Mouse (Mus musculus) midbrain, embryonic 14.5 days (tissue): ENCODE results near the gene Syt12. TPM values are rescaled to one million over a fixed set of nuclear protein-coding genes. Genes with fewer than 3 reads are reported as not detected.

ENCODE experiments used
- ATAC-seq: fragments of 200-750 bp; cut with Nextera tagmentation; 2 replicates; pipeline ENCODE4 v1.8.0; 2017; ENCODE audit warnings: moderate number of reproducible peaks, moderate library complexity; ENCODE audit not compliant: low FRiP score, low TSS enrichment
- DNase-seq: peaks from one replicate; pipeline ENCODE4 v3.0.0-alpha.2; 2015
- H3K27ac ChIP-seq: fragments of 300-500 bp; sonication (generic); replicated peaks from 2 replicates; pipeline ENCODE4 v1.5.1; 2014; ENCODE audit warnings: mild to moderate bottlenecking, low read depth, low read length, moderate library complexity
- H3K27me3 ChIP-seq: fragments of 300-500 bp; sonication (generic); 2 replicates; pipeline ENCODE4 v1.6.1; 2014; ENCODE audit warnings: low read length, control low read depth, mixed read lengths; ENCODE audit not compliant: control insufficient read depth, insufficient read depth
- H3K36me3 ChIP-seq: fragments of 300-500 bp; sonication (generic); 2 replicates; pipeline ENCODE4 v1.6.1; 2014; ENCODE audit warnings: low read length, control low read depth; ENCODE audit not compliant: control insufficient read depth, insufficient read depth
- H3K4me1 ChIP-seq: fragments of 300-500 bp; sonication (generic); 2 replicates; pipeline ENCODE4 v1.6.1; 2014; ENCODE audit warnings: mild to moderate bottlenecking, antibody characterized with exemption, low read length, control low read depth; ENCODE audit not compliant: control insufficient read depth, insufficient read depth
- H3K4me2 ChIP-seq: fragments of 300-500 bp; sonication (generic); 2 replicates; pipeline ENCODE4 v1.6.1; 2014; ENCODE audit warnings: mild to moderate bottlenecking, low read length, moderate library complexity
- H3K4me3 ChIP-seq: fragments of 300-500 bp; sonication (generic); replicated peaks from 2 replicates; pipeline ENCODE4 v1.5.1; 2014; ENCODE audit warnings: low read depth, low read length
- H3K9ac ChIP-seq: fragments of 300-500 bp; sonication (generic); replicated peaks from 2 replicates; pipeline ENCODE4 v1.6.1; 2014; ENCODE audit warnings: mild to moderate bottlenecking, low read length, moderate library complexity
- H3K9me3 ChIP-seq: fragments of 300-500 bp; sonication (generic); 2 replicates; pipeline ENCODE4 v1.6.1; 2016; ENCODE audit warnings: low read length, control low read depth, mixed read lengths; ENCODE audit not compliant: control insufficient read depth
- WGBS: fragments of 180-500 bp; shearing (Covaris S2); extraction: QIAGEN DNeasy Blood & Tissue Kit; methylation state at CpG from one replicate; pipeline ENCODE4 v1.1.7; 2014; 5-methylcytosine and 5-hydroxymethylcytosine counted together
- polyA plus RNA-seq: library from polyadenylated mRNA; unstranded; fragments of >200 nt; fragmentation: Nextera tagmentation; extraction: Ambion mirVana; gene quantifications from 2 replicates; pipeline ENCODE4 v1.2.1, GENCODE M21; 2014

Syt12 gene
- polyA plus RNA-seq, 1 experiment from 2014 or later = 1.9 TPM

DNA sequence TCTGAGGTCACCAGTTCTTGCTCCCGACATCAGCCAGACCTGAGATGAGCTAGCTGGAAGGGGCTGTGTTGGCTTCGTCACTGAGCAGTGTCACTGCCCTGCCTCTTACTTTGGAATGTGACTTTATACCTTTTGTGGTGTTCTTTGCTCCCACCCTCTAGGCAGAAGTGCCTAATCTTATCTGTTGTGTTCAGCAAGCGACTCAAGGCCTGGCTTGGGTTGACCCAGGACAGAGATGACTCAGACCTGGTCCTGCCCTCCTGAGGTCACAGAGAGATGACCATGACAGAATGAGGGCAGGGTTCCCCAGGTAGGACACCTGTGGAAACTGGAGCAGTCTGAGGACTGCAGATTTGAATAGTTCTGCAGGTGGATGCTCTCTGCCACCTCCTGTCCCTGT is 41.0 kb downstream of the Syt12 start:
- Histone ChIP-seq H3K27ac (no peak overlapping the region), H3K4me1 (peaks cover 8% of the 10 kb centered on the region; the same call in 1 of the 2 replicates), H3K4me3 (no peak overlapping the region), H3K36me3 (no peaks in the 10 kb centered on the region), H3K4me2 (no peak overlapping the region), H3K9me3 (no peaks in the 10 kb centered on the region), H3K9ac (no peak overlapping the region), H3K27me3 (0 out of 2 replicates have a peak, but pooled peaks cover 3% of the 10 kb centered on the region)
- WGBS = 87% methylated on average over 3 of the region's 3 CpGs
- DNase-seq (no peak), ATAC-seq (no peak)

DNA sequence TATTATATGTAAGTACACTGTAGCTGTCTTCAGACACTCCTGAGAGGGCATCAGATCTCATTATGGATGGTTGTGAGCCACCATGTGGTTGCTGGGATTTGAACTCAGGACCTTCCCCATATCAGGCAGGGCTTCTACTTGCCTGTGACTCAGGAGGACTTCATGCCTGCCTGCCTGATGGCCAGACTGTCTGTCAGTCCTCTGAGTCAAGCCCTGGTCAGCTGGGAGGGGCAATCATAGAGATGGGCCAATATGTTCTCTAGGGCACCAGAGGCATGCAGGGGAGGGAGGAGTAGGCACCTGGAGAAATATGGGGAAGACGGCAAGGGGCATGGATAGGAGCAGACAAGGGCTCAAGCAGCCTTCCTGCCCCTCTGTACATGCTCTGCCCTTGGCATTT is 42.2 kb downstream of the Syt12 start:
- Histone ChIP-seq H3K27ac (no peak overlapping the region), H3K4me2 (no peak overlapping the region), H3K36me3 (no peaks in the 10 kb centered on the region), H3K27me3 (no peaks in the 10 kb centered on the region), H3K9ac (no peak overlapping the region), H3K4me3 (no peak overlapping the region), H3K4me1 (peaks cover 8% of the 10 kb centered on the region; the same call in 1 of the 2 replicates), H3K9me3 (no peaks in the 10 kb centered on the region)
- WGBS = 88% methylated on average over 1 of the region's 1 CpGs
- DNase-seq (no peak), ATAC-seq (no peak)

DNA sequence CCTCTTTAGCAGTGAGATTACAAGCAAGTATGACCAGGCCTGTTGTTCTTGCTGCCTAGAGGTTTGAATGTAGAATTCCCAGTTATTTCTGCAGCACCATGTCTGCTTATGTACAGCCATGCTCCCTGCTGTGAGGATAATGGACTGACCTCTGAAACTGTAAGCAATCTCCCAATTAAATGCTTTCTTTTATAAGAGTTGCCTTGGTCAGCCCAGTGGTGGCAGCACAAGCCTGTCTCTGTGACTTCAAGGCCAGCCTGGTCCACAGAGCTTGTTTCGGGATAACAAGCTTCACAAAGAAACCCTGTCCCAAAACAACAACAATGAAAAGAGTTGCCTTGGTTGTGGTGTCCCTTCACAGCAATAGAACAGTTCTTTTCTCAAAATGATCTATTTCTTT is 43.5 kb downstream of the Syt12 start:
- H3K4me3 ChIP-seq = no peak overlapping the region
- H3K9ac ChIP-seq = no peak overlapping the region
- DNase-seq = no peak
- no peak for ATAC-seq
- no peaks in the 10 kb centered on the region for H3K27me3 ChIP-seq
- H3K9me3 ChIP-seq = no peaks in the 10 kb centered on the region
- no peaks in the 10 kb centered on the region; the same call in 1 of the 2 replicates for H3K4me1 ChIP-seq
- H3K36me3 ChIP-seq = no peaks in the 10 kb centered on the region
- WGBS = 76% methylated on average over 1 of the region's 1 CpGs
- H3K27ac ChIP-seq = no peak overlapping the region
- no peak overlapping the region for H3K4me2 ChIP-seq

DNA sequence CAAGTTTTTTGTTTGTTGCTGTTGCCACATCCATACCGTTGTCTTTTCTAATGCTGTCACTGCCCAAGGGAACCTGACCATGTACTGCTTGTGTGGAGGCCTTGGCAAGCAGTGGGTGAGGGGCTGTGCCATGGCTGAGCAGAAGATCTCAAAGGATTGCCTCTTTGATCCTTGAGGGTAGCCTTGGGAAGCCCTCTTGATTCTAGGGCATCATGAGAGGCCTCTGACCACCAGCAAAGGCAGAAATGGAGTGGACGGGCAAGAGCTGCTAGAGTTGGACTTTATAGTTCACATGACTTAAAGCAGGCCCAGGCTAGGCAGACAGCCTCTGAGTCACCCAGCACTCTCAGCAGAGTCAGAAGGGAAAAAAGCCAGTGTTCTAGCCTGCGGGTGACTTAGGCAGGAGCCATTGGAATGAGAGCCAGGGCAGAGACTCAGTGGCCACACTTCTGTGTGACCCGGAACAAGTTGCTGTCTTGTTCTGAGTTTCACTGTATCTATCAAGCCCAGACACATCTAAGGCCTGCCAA is 47.1 kb downstream of the Syt12 start:
- no peak for DNase-seq
- Histone ChIP-seq H3K4me1 (no peaks in the 10 kb centered on the region), H3K4me2 (no peak overlapping the region), H3K9ac (no peak overlapping the region), H3K27ac (no peak overlapping the region), H3K4me3 (no peak overlapping the region), H3K27me3 (no peaks in the 10 kb centered on the region), H3K9me3 (no peaks in the 10 kb centered on the region), H3K36me3 (no peaks in the 10 kb centered on the region)
- ATAC-seq = no peak
- 92% methylated on average over 4 of the region's 4 CpGs for WGBS

DNA sequence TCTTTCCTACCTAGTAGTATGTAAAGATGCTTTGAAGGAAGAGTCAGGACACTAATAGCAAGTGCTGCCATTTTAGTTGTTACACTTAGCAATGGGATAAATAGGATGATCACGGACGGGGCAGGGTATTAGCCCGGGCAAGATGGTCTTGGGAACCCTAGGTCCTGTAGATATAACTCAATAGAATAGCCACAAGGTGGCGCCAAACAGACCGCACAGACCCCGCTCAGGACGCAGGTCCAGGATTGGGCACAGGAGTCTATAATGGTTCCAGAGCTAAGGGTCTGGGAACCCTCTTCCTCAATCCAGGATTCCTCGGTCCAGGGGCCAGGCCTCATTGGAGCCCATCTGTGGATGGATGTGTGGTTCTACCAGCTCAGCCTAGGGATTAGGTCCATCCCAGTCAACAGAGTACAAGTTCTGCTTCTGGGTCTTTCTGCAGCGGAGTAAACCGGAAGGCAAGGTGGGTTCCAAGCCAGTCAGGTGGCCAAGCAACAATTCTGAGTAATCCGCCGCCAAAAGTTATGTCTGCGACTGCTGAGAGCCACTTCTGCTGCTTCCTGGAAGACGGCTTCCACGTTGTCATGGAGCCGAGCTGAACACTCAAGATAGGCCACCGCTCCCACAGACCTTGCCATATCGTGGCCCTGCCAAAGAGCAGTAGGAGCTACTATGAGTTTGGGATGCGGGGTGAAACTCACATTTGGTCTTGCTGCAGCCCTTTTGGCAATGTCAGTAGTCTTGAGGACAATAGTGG is 51.5 kb downstream of the Syt12 start:
- Histone ChIP-seq H3K9me3 (no peaks in the 10 kb centered on the region), H3K9ac (no peak overlapping the region), H3K27me3 (no peaks in the 10 kb centered on the region), H3K4me1 (no peaks in the 10 kb centered on the region), H3K4me3 (no peak overlapping the region), H3K27ac (no peak overlapping the region), H3K4me2 (no peak overlapping the region), H3K36me3 (no peaks in the 10 kb centered on the region)
- 74% methylated on average over 19 of the region's 19 CpGs for WGBS
- DNase-seq (peak; percentile 47), ATAC-seq (no peak)

DNA sequence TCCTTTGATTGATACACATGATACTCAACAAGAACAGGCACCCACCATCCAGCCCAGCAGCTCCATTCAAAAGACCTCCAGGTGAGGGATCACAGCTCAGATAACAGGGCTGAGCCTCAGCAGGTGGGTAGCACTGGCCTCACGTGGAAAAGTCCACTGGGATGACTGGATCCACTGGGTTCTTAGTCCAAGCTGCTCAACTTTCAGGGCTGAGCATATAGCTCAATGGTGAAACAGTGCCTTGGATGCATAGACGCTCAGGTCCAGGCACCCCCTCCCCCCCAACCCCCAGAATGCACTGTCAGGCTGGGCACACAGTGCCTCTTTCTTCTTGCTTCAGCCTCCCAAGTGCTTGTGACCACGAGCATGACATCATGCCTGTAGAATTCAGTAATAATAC is 54.2 kb downstream of the Syt12 start:
- no peak for ATAC-seq
- Histone ChIP-seq H3K27me3 (no peaks in the 10 kb centered on the region), H3K4me2 (no peak overlapping the region), H3K4me1 (no peaks in the 10 kb centered on the region), H3K27ac (no peak overlapping the region), H3K9ac (no peak overlapping the region), H3K36me3 (no peaks in the 10 kb centered on the region), H3K9me3 (no peaks in the 10 kb centered on the region), H3K4me3 (no peak overlapping the region)
- DNase-seq = no peak
- WGBS = 76% methylated on average over 3 of the region's 3 CpGs

DNA sequence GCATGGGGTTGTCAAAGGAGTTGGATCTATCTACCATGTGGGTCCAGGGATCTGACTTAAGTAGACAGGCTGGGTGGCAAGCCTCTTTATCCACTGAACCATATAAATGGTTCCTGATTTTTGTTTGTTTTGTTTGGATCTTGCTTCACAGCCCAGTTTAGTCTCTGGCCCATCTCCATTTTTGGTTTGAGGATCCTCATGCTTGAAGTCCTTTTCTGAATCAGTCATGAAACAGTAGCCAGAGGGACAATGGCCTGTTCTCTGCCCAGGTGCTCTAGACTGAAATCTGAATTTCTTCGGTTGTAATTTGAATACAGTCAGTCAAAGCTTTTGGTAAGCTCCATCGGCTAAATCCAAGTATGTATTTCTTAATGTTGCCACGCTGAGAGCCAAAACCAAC is 54.7 kb downstream of the Syt12 start:
- WGBS = 92% methylated on average over 3 of the region's 3 CpGs
- Histone ChIP-seq H3K9me3 (no peaks in the 10 kb centered on the region), H3K4me1 (no peaks in the 10 kb centered on the region), H3K9ac (no peak overlapping the region), H3K4me3 (no peak overlapping the region), H3K36me3 (no peaks in the 10 kb centered on the region), H3K27ac (no peak overlapping the region), H3K27me3 (no peaks in the 10 kb centered on the region), H3K4me2 (no peak overlapping the region)
- no peak for DNase-seq
- ATAC-seq = no peak

DNA sequence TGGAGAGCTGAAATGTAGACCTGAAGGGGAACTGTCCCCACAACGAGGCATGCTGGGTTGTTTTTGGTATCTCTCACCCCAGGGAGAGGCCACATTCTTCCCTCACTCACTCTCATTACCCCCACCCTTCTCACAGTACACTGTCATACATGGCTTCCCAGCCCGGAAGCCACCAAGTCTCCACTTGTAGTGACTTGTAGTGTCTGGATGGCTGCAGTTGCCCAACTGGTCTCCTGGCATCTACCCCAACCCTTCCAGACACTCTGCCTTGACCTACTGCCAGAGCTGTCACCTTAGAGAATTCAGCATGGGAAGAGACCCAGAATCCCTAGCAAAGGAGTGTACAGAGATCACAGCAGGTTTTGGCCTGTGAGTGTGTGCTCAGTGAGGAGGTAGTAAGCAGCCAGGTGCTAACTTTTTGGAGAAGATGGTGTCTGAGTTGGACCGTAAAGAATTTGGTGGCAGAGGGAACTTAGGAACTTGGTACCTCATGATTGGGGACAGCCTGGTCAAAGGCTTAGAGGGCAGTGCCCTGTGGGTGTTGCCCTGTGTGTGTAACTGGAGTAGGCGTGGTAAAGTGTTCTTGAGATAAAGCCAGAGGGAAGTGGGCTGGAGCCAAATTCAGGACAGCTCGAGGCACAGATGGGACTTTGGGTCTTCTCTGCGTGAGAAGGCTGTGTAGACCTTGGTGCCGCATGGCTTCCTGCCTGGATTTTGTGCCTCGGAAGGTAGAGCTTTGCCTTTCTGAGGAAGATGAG is 56.9 kb downstream of the Syt12 start:
- no peak overlapping the region for H3K4me2 ChIP-seq
- ATAC-seq (no peak), DNase-seq (no peak)
- WGBS = 91% methylated on average over 8 of the region's 8 CpGs
- H3K36me3 ChIP-seq = no peaks in the 10 kb centered on the region
- no peaks in the 10 kb centered on the region for H3K27me3 ChIP-seq
- no peak overlapping the region for H3K9ac ChIP-seq
- H3K9me3 ChIP-seq = no peaks in the 10 kb centered on the region
- H3K4me3 ChIP-seq = no peak overlapping the region
- H3K27ac ChIP-seq = no peak overlapping the region
- no peaks in the 10 kb centered on the region for H3K4me1 ChIP-seq
